Comparison of ENCODE assay signal across 9 mouse cellular contexts in genomic region chr9:32186489-32186888, GRCm38 (mm10).
A peak's percentile ranks its signal among the peaks of the same experiment; 100 is the strongest.
DNase-seq lines count a peak whose midpoint lies in the region; ATAC-seq and TF ChIP-seq lines count a peak whose summit lies in the region.
"Had no signal": no experiment of that assay in that cellular context is flagged by ENCODE, and none has a peak within 500 bp of the region (broad histone marks: within the 10 kb centered on the region; RNA-seq: fewer than 3 reads in every experiment).

No protein-coding gene starts in this region.

- H3K9ac ChIP-seq in forebrain, postnatal 0 days: no peak overlapping the region
- H3K9ac ChIP-seq: midbrain, embryonic 15.5 days had no signal

- peaks cover 37% of the 10 kb centered on the region for H3K36me3 ChIP-seq in forebrain, postnatal 0 days (ENCODE audit: insufficient read depth)
- H3K36me3 ChIP-seq in forebrain, embryonic 10.5 days (replicated peaks): peaks cover 46% of the 10 kb centered on the region
- H3K36me3 ChIP-seq in splenic B cell, adult 2 months (ENCODE audit: control insufficient read depth, insufficient read depth, low read length, poor library complexity, severe bottlenecking): no peaks in the 10 kb centered on the region
- H3K36me3 ChIP-seq: midbrain, embryonic 15.5 days had no signal

- H3K4me1 ChIP-seq in forebrain, postnatal 0 days (ENCODE audit: insufficient read depth): no peaks in the 10 kb centered on the region
- H3K4me1 ChIP-seq in forebrain, embryonic 10.5 days: 0 out of 2 replicates have a peak, but pooled peaks cover 4% of the 10 kb centered on the region
- no peaks in the 10 kb centered on the region for H3K4me1 ChIP-seq in embryonic fibroblast, embryonic 13.5 days (ENCODE audit: control insufficient read depth, insufficient read depth, low read length)
- H3K4me1 ChIP-seq: midbrain, embryonic 15.5 days had no signal

- TF ChIP-seq CTCF in forebrain, postnatal 0 days (IDR thresholded peaks at IDR 0.05; ENCODE audit: low read depth): peak; percentile 63
- peak; percentile 39; the same call in 1 of the 2 replicates for TF ChIP-seq CTCF in embryonic fibroblast, embryonic 13.5 days (IDR thresholded peaks at IDR 0.05; ENCODE audit: borderline replicate concordance, insufficient read depth, low read length)

- no peak overlapping the region for H3K27ac ChIP-seq in forebrain, postnatal 0 days (ENCODE audit: low read depth, low read length)
- H3K27ac ChIP-seq in forebrain, embryonic 10.5 days: no peak overlapping the region
- H3K27ac ChIP-seq in embryonic fibroblast, embryonic 13.5 days (ENCODE audit: insufficient read depth, low read length): no peak overlapping the region
- H3K27ac ChIP-seq: midbrain, embryonic 15.5 days had no signal

- no peak overlapping the region for H3K4me2 ChIP-seq in forebrain, postnatal 0 days (ENCODE audit: low read depth)
- H3K4me2 ChIP-seq: midbrain, embryonic 15.5 days had no signal

- no peak; the same call in 1 of the 2 replicates for ATAC-seq in forebrain, postnatal 0 days
- ATAC-seq in inflammation-experienced regulatory T-cells, adult 6 months: no peak
- ATAC-seq: midbrain, embryonic 15.5 days had no signal

- DNase-seq in forebrain, postnatal 0 days: no peak
- DNase-seq in forebrain, embryonic 10.5 days (ENCODE audit: extremely low spot score, low spot score): no peak
- DNase-seq in thymus, postnatal 0 days (ENCODE audit: low spot score): peak; percentile 29
- DNase-seq in thymus, postnatal 36 days: no peak
- DNase-seq in splenic B cell, adult 2 months (ENCODE audit: low read depth, low spot score): peak; percentile 34
- no peak for DNase-seq in ovary, postnatal 14 days (ENCODE audit: low spot score)

- no peaks in the 10 kb centered on the region for H3K9me3 ChIP-seq in forebrain, postnatal 0 days (ENCODE audit: low read length)
- H3K9me3 ChIP-seq in forebrain, embryonic 10.5 days: no peaks in the 10 kb centered on the region
- H3K9me3 ChIP-seq: midbrain, embryonic 15.5 days had no signal

- WGBS in forebrain, postnatal 0 days: 95% methylated on average over 2 of the region's 2 CpGs
- 96% methylated on average over 2 of the region's 2 CpGs for WGBS in forebrain, embryonic 10.5 days

- H3K27me3 ChIP-seq in forebrain, postnatal 0 days (ENCODE audit: insufficient read depth, low read length): no peaks in the 10 kb centered on the region
- H3K27me3 ChIP-seq in forebrain, embryonic 10.5 days (ENCODE audit: poor library complexity, severe bottlenecking): no peaks in the 10 kb centered on the region
- no peaks in the 10 kb centered on the region for H3K27me3 ChIP-seq in splenic B cell, adult 2 months (ENCODE audit: control insufficient read depth, insufficient read depth, low read length, poor library complexity, severe bottlenecking)
- H3K27me3 ChIP-seq: midbrain, embryonic 15.5 days had no signal

- TF ChIP-seq POLR2A in embryonic fibroblast, embryonic 13.5 days (IDR thresholded peaks at IDR 0.05; ENCODE audit: low read depth, low read length): no peak

- no peak overlapping the region for H3K4me3 ChIP-seq in forebrain, postnatal 0 days (ENCODE audit: low read depth, low read length)
- H3K4me3 ChIP-seq in forebrain, embryonic 10.5 days: no peak overlapping the region
- no peak overlapping the region for H3K4me3 ChIP-seq in embryonic fibroblast, embryonic 13.5 days (ENCODE audit: insufficient read depth, low read length)
- H3K4me3 ChIP-seq: midbrain, embryonic 15.5 days had no signal

Comparison
In these comparisons a context has a peak if more than half of its experiments do, and no peak if none do; other contexts are left out.
1. DNase-seq: peak in thymus, postnatal 0 days (single experiment) and splenic B cell, adult 2 months (single experiment); none in forebrain, postnatal 0 days (single experiment), forebrain, embryonic 10.5 days (single experiment), thymus, postnatal 36 days (0 of 2) and ovary, postnatal 14 days (single experiment).